Comparison of ENCODE assay signal across 24 mouse cellular contexts in genomic region chr12:106040259-106040658, GRCm38 (mm10).
"Had no signal": no experiment of that assay in that cellular context is flagged by ENCODE, and none has a peak within 500 bp of the region (broad histone marks: within the 10 kb centered on the region; RNA-seq: fewer than 3 reads in every experiment).

No protein-coding gene starts in this region.

- H3K9me3 ChIP-seq: heart, embryonic 10.5 days; heart, embryonic 12.5 days; hindbrain, embryonic 13.5 days; hindbrain, embryonic 15.5 days; kidney, embryonic 15.5 days; limb, embryonic 13.5 days; limb, embryonic 15.5 days had no signal

- H3K4me3 ChIP-seq: heart, embryonic 10.5 days; heart, embryonic 12.5 days; hindbrain, embryonic 13.5 days; hindbrain, embryonic 15.5 days; kidney, embryonic 15.5 days; limb, embryonic 13.5 days; limb, embryonic 15.5 days had no signal

- H3K27ac ChIP-seq: heart, embryonic 10.5 days; hindbrain, embryonic 15.5 days; hindbrain, postnatal 0 days; kidney, embryonic 15.5 days; kidney, postnatal 0 days; limb, embryonic 13.5 days; limb, embryonic 15.5 days had no signal

- H3K4me1 ChIP-seq: hindbrain, embryonic 15.5 days; kidney, embryonic 15.5 days; limb, embryonic 13.5 days; limb, embryonic 15.5 days had no signal

- H3K36me3 ChIP-seq: hindbrain, embryonic 15.5 days had no signal

- DNase-seq: forebrain, postnatal 0 days; gastrocnemius, postnatal 14 days; gastrocnemius, postnatal 36 days; heart, adult 18-20 months; heart, postnatal 10 days; heart, postnatal 36 days; kidney, adult 18-20 months; kidney, adult 8-10 months; kidney, postnatal 14 days; kidney, postnatal 36 days; layer of hippocampus, adult 9-11 months; layer of hippocampus, postnatal 36 days; left cerebral cortex, postnatal 4 days had no signal

- H3K27me3 ChIP-seq: heart, embryonic 12.5 days; hindbrain, embryonic 13.5 days; hindbrain, embryonic 15.5 days; kidney, embryonic 15.5 days; limb, embryonic 13.5 days; limb, embryonic 15.5 days had no signal

- H3K9ac ChIP-seq: forebrain, postnatal 0 days; heart, embryonic 12.5 days; hindbrain, embryonic 13.5 days; hindbrain, embryonic 15.5 days; kidney, embryonic 15.5 days; limb, embryonic 13.5 days; limb, embryonic 15.5 days had no signal

- ATAC-seq: forebrain, postnatal 0 days; hindbrain, postnatal 0 days; intestine, embryonic 16.5 days had no signal

- H3K4me2 ChIP-seq: heart, embryonic 12.5 days; hindbrain, embryonic 13.5 days; hindbrain, embryonic 15.5 days; kidney, embryonic 15.5 days; limb, embryonic 13.5 days; limb, embryonic 15.5 days; liver, embryonic 11.5 days had no signal
